Mouse (Mus musculus): ENCODE measurements at regions not wholly inside any gene's neighbourhood (a gene's known extent, or its start where the extent isn't known, plus 50 kb on each side); places are given as distances from the start of the nearest gene placed in this dataset.

- Histone ChIP-seq H3K27ac (ENCODE audit: insufficient read depth, low read length) (no peak overlapping the region), H3K4me3 (ENCODE audit: insufficient read depth, low read length) (no peak overlapping the region), H3K4me1 (ENCODE audit: control insufficient read depth, insufficient read depth, low read length) (no peaks in the 10 kb centered on the region)
- TF ChIP-seq POLR2A (IDR thresholded peaks at IDR 0.05; ENCODE audit: extremely low read depth, insufficient read depth, low read length) (no peak), CTCF (IDR thresholded peaks at IDR 0.05; ENCODE audit: extremely low read depth, insufficient read depth, low read length) (no peak)
Measured at GRCm38 (mm10) chr13:78602211-78602860, 402.8 kb upstream of the Nr2f1 start.

- Histone ChIP-seq H3K27ac (ENCODE audit: insufficient read depth, low read length) (no peak overlapping the region; the same call in 1 of the 2 replicates), H3K4me1 (ENCODE audit: control insufficient read depth, insufficient read depth, low read length) (peaks cover 3% of the 10 kb centered on the region; the same call in 1 of the 2 replicates), H3K4me3 (ENCODE audit: insufficient read depth, low read length) (no peak overlapping the region)
- TF ChIP-seq POLR2A (IDR thresholded peaks at IDR 0.05; ENCODE audit: extremely low read depth, insufficient read depth, low read length) (no peak), CTCF (IDR thresholded peaks at IDR 0.05; ENCODE audit: extremely low read depth, insufficient read depth, low read length) (no peak)
Measured at GRCm38 (mm10) chr13:78580863-78581595, 381.5 kb upstream of the Nr2f1 start.

- Histone ChIP-seq H3K4me1 (ENCODE audit: control insufficient read depth, insufficient read depth, low read length) (peaks cover 3% of the 10 kb centered on the region; the same call in 1 of the 2 replicates), H3K27ac (ENCODE audit: insufficient read depth, low read length) (no peak overlapping the region), H3K4me3 (ENCODE audit: insufficient read depth, low read length) (no peak overlapping the region)
- TF ChIP-seq CTCF (IDR thresholded peaks at IDR 0.05; ENCODE audit: extremely low read depth, insufficient read depth, low read length) (no peak), POLR2A (IDR thresholded peaks at IDR 0.05; ENCODE audit: extremely low read depth, insufficient read depth, low read length) (no peak)
Measured at GRCm38 (mm10) chr13:78577497-78577896, 377.9 kb upstream of the Nr2f1 start.

- peak overlapping the region; percentile 37; the same call in 1 of the 2 replicates for H3K27ac ChIP-seq (ENCODE audit: insufficient read depth, low read length)
Measured at GRCm38 (mm10) chr13:78576300-78577296, 377.0 kb upstream of the Nr2f1 start.

GRCm38 (mm10) chr13:78571093-78571492 is 371.5 kb upstream of the Nr2f1 start:
- Histone ChIP-seq H3K4me3 (ENCODE audit: insufficient read depth, low read length) (no peak overlapping the region), H3K4me1 (ENCODE audit: control insufficient read depth, insufficient read depth, low read length) (no peaks in the 10 kb centered on the region), H3K27ac (ENCODE audit: insufficient read depth, low read length) (no peak overlapping the region)
- TF ChIP-seq POLR2A (IDR thresholded peaks at IDR 0.05; ENCODE audit: extremely low read depth, insufficient read depth, low read length) (no peak), CTCF (IDR thresholded peaks at IDR 0.05; ENCODE audit: extremely low read depth, insufficient read depth, low read length) (no peak)

More at GRCm38 (mm10) chr13:78576300-78577296, 377.0 kb upstream of the Nr2f1 start:
- TF ChIP-seq CTCF (IDR thresholded peaks at IDR 0.05; ENCODE audit: extremely low read depth, insufficient read depth, low read length) (no peak), POLR2A (IDR thresholded peaks at IDR 0.05; ENCODE audit: extremely low read depth, insufficient read depth, low read length) (no peak)
- no peak overlapping the region for H3K4me3 ChIP-seq (ENCODE audit: insufficient read depth, low read length)
- peaks cover 3% of the 10 kb centered on the region; the same call in 1 of the 2 replicates for H3K4me1 ChIP-seq (ENCODE audit: control insufficient read depth, insufficient read depth, low read length)

- no peak overlapping the region for H3K4me3 ChIP-seq (ENCODE audit: insufficient read depth, low read length)
- TF ChIP-seq POLR2A (IDR thresholded peaks at IDR 0.05; ENCODE audit: extremely low read depth, insufficient read depth, low read length) (no peak), CTCF (IDR thresholded peaks at IDR 0.05; ENCODE audit: extremely low read depth, insufficient read depth, low read length) (no peak)
- no peak overlapping the region for H3K27ac ChIP-seq (ENCODE audit: insufficient read depth, low read length)
- H3K4me1 ChIP-seq (ENCODE audit: control insufficient read depth, insufficient read depth, low read length) = no peaks in the 10 kb centered on the region
Measured at GRCm38 (mm10) chr13:78524446-78524937, 324.9 kb upstream of the Nr2f1 start.

- TF ChIP-seq CTCF (IDR thresholded peaks at IDR 0.05; ENCODE audit: extremely low read depth, insufficient read depth, low read length) (no peak), POLR2A (IDR thresholded peaks at IDR 0.05; ENCODE audit: extremely low read depth, insufficient read depth, low read length) (no peak)
- Histone ChIP-seq H3K27ac (ENCODE audit: insufficient read depth, low read length) (no peak overlapping the region), H3K4me3 (ENCODE audit: insufficient read depth, low read length) (no peak overlapping the region), H3K4me1 (ENCODE audit: control insufficient read depth, insufficient read depth, low read length) (no peaks in the 10 kb centered on the region)
Measured at GRCm38 (mm10) chr13:78520771-78521170, 321.2 kb upstream of the Nr2f1 start.

GRCm38 (mm10) chr13:78520186-78520585 is 320.6 kb upstream of the Nr2f1 start:
- TF ChIP-seq CTCF (IDR thresholded peaks at IDR 0.05; ENCODE audit: extremely low read depth, insufficient read depth, low read length) (no peak), POLR2A (IDR thresholded peaks at IDR 0.05; ENCODE audit: extremely low read depth, insufficient read depth, low read length) (no peak)
- Histone ChIP-seq H3K4me1 (ENCODE audit: control insufficient read depth, insufficient read depth, low read length) (no peaks in the 10 kb centered on the region), H3K4me3 (ENCODE audit: insufficient read depth, low read length) (no peak overlapping the region), H3K27ac (ENCODE audit: insufficient read depth, low read length) (no peak overlapping the region)

- Histone ChIP-seq H3K27ac (ENCODE audit: insufficient read depth, low read length) (no peak overlapping the region), H3K4me1 (ENCODE audit: control insufficient read depth, insufficient read depth, low read length) (no peaks in the 10 kb centered on the region), H3K4me3 (ENCODE audit: insufficient read depth, low read length) (no peak overlapping the region)
- TF ChIP-seq CTCF (IDR thresholded peaks at IDR 0.05; ENCODE audit: extremely low read depth, insufficient read depth, low read length) (no peak), POLR2A (IDR thresholded peaks at IDR 0.05; ENCODE audit: extremely low read depth, insufficient read depth, low read length) (no peak)
Measured at GRCm38 (mm10) chr13:78500551-78500950, 301.0 kb upstream of the Nr2f1 start.
